Mouse (Mus musculus): ENCODE data around the gene Kctd15.

Kctd15 gene

GRCm38 (mm10) chr7:34656632-34657031, at the start of gene Kctd15:
Gene Kctd15, minus strand, starts transcription at chr7:34656732.
- no peak for DNase-seq (ENCODE audit: low read depth, low spot score)

DNA sequence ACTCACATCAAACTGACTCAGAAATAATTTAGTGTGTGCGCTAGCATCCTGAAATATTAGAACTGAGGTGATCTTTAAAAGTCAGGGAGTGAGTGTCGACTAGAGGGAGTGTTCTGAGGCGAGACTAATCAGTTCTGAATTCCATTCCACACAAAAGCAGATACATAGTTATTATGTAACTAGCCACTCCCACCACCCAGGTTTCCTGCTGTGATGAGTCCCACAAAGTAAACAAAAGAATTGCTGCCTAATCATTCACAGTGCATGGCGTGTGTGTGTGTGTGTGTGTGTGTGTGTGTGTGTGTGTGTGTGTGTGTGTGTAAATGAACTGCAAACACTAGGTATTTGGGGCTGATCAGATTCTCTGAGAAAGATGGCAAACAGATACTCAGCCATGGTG, 47.9 kb upstream of the Kctd15 start:
- DNase-seq (ENCODE audit: low read depth, low spot score) = no peak

DNA sequence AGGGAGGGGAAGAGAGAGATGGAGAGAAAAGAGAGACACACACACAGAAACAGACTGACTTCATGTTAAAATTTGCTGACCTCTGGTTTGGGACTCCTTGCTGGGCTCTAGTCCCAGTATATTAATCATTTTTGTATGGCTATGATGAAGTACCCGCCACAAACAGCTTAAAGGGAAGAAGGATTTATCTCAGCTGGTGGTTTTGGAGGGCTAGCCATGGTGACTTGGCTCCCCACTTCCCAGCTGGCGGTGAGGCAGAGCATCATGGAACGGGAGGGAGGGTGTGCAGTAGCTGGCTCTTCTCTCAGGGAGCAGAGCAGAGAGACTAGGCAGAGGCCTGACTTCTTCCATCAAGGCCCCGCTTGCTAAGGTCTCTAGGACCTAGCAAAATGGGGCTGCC, 46.9 kb upstream of the Kctd15 start:
- no peak for DNase-seq (ENCODE audit: low read depth, low spot score)

GRCm38 (mm10) chr7:34702718-34703351, 46.3 kb upstream of the Kctd15 start:
- peak; percentile 61 for DNase-seq (ENCODE audit: low read depth, low spot score)

DNA sequence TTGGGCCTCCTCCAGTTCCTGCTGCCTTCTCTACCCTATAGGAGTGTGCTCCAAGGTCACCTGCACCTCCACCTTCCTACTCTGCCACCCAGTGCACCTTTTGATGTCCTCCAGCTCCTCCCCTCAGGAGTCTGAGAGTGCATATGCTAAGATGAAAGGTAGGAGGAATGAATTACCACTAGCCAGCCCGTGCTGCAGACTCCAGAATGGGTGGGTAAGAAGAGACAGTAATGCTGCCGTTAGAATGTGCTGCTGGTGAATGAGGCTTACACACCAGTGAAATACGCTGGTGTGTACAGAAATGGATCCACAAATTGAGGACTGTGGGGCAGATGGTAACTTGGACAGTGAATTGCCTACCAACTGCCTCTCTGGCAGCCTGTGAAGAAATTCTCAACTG, 43.4 kb upstream of the Kctd15 start:
- DNase-seq (ENCODE audit: low read depth, low spot score) = peak; percentile 16

DNA sequence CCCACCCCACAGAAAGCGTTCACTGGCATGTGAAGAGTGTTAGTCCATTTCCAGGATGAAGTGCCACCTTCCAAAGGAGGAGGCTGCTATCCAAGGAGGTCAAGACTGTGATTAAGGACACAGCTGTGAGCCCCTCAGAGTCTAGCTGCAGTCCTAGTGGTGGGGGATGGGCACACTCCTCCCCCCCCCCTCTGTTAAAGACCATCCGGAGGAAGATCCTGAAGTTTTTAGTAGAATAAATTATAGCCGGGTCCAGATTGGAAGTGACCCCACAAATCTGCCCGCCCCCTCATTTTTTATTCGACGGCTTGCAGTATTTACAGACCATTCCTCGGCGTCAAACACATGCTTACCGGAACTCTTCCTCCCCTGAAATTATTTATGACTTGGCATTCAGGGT, 41.7 kb upstream of the Kctd15 start:
- DNase-seq (ENCODE audit: low read depth, low spot score) = no peak

- no peak for DNase-seq (ENCODE audit: low read depth, low spot score)
Observed at GRCm38 (mm10) chr7:34696086-34696485, 39.6 kb upstream of the Kctd15 start.

GRCm38 (mm10) chr7:34694898-34695297, 38.4 kb upstream of the Kctd15 start:
- DNase-seq (ENCODE audit: low read depth, low spot score) = no peak

GRCm38 (mm10) chr7:34693916-34694315, 37.4 kb upstream of the Kctd15 start:
- DNase-seq (ENCODE audit: low read depth, low spot score) = no peak

GRCm38 (mm10) chr7:34693072-34693471, 36.5 kb upstream of the Kctd15 start:
- DNase-seq (ENCODE audit: low read depth, low spot score) = no peak

DNA sequence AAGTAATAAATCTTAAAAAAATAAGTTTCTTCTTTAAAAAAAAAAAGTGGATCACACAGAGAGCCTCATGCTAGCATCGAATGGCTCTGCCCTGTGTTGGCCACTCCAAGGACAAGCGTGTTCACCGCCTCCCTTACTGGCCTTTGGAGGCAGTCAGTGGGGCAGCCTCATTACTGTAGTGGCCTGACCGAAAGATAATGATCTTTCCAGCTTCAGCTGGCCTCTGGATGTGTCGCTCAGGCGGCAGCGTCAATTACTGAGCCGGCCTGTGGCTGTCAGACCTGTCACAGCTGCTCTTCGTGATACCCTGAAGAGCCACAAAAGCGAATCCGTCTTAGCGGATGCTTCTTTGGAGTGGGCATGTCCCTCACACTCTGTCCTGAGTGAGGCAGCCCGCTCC, 33.6 kb upstream of the Kctd15 start:
- DNase-seq (ENCODE audit: low read depth, low spot score) = no peak

GRCm38 (mm10) chr7:34689028-34689427, 32.5 kb upstream of the Kctd15 start:
- no peak for DNase-seq (ENCODE audit: low read depth, low spot score)

GRCm38 (mm10) chr7:34685801-34686200, 29.3 kb upstream of the Kctd15 start:
- DNase-seq (ENCODE audit: low read depth, low spot score) = no peak

DNA sequence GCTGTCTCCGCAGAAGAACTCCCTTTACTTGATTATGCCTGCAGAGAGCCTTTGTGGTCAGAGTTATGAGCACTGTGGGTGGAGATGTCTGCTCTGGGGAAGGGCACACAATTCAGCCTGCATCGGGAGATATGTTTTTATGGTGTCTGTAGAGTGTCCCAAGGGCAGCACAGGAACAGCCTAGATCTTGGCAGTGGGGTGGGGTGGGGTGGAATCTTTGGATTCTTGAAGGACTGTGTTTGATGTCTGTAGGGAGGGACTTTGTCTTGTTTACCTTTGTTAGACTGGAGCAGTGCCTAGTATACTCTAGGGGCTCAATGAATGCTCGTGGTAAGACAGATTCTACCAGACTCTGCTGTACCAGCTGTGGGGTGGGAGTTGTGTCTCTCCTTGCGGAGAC, 28.6 kb upstream of the Kctd15 start:
- DNase-seq (ENCODE audit: low read depth, low spot score) = no peak

- DNase-seq (ENCODE audit: low read depth, low spot score) = no peak
Observed at GRCm38 (mm10) chr7:34680771-34681421, 24.4 kb upstream of the Kctd15 start.

DNA sequence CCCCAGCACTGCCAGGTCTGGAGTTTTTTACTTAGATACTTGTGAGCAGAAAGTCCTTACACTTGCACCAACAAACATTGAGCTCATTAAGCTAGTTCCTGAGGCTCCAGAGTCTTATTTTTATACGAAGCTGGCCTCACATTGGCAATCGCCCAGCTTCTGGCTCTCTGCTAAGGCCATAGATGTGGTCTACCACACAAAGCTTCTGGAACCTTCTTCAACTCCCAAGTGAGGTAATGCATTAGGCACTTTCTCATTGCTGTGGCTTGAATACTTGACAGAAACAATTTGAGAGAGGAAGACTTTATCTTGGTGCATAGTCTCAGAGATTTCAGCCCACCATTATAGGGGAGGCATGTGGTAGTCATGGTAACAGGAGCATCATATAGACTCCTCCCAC, 23.4 kb upstream of the Kctd15 start:
- DNase-seq (ENCODE audit: low read depth, low spot score) = no peak

DNA sequence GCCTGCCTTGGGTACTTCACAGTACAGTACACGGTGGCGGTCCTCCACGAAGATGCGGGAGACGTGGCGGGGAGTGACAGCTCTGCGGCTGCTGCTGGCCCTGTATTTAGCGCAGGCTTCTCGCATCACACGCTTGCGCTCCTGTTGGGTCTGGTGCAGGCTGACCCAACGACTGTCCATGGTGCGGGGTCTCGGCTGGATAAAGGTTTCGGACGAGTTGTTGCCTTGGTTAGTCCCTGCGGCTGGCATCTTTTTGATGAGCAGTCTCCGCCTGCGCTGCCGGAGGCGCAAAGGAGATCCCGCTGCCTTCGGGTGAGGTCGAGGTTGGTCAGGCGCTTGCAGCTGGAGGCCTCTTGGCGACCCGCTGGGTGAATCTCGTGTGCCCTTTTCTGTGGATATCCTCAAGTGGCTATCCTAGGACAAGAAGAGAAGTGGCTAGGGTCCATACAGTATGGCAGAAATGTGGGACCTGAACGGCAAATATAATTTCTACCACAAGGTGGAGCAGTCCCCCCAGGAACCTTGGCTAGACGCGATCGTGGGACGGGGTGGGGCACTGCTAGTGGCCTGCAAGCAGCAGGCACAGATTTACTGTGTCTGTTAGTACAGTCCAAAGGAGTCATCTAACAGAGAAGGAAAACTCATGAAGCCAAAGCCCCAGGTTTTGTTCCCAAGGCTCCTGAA, 19.4 kb upstream of the Kctd15 start:
- DNase-seq (ENCODE audit: low read depth, low spot score) = peak; percentile 82

GRCm38 (mm10) chr7:34675120-34675790, 18.7 kb upstream of the Kctd15 start:
- no peak for DNase-seq (ENCODE audit: low read depth, low spot score)

DNA sequence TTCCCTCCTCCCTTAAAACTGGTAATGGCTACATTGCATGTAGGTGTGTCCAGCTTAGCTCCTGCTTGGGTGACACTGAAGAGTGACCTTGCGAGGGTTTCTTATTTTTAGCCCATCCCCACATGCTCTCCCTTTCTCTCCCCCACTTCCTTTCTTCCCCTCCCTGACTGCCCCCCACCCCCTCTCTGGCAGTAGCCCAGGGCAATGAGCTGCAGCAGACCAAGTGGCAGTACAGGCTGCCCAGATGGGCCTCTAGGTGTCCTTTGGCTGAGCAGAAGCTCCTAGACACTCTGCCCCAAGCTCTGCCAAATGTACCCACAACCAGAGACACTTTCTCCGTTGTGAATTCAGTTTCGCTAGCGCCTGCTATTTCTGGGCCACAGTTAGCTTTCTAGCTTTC, 16.4 kb upstream of the Kctd15 start:
- no peak for DNase-seq (ENCODE audit: low read depth, low spot score)

GRCm38 (mm10) chr7:34671911-34672310, 15.4 kb upstream of the Kctd15 start:
- peak; percentile 86 for DNase-seq (ENCODE audit: low read depth, low spot score)

DNA sequence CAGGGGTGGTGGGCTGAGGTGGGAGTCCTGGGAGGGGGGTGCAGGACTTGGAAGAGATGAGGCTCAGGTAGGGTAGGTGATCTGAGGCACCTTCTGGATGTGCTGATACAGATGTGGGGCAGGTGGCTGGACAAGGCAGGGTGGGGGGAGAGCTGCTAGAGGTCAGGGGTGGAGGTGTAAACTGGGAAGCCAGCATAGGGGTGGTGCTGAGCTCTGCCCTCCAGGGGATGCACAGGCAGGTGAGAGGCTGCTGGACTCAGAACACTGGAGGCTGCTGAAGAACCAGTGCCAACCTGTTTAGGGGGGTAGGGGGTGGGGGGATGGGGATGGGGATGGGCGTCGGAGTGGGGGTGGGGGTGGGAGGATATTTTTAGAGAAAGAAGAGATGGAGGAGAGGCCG, 14.2 kb upstream of the Kctd15 start:
- DNase-seq (ENCODE audit: low read depth, low spot score) = peak; percentile 56

- peak; percentile 96 for DNase-seq (ENCODE audit: low read depth, low spot score)
Observed at GRCm38 (mm10) chr7:34669336-34669735, 12.8 kb upstream of the Kctd15 start.

Data from ES-CJ7 (cell line).